Mouse (Mus musculus) lung, postnatal 0 days (tissue): Measurements from ENCODE around the gene Scimp.

ENCODE experiments used
- CTCF ChIP-seq: IDR thresholded peaks from 2 replicates; pipeline ENCODE4 v1.5.1; 2016; ENCODE audit warnings: antibody characterized with exemption, mild to moderate bottlenecking
- EP300 ChIP-seq: IDR thresholded peaks from 2 replicates; pipeline ENCODE4 v1.6.1; 2016; ENCODE audit warnings: antibody characterized with exemption, mild to moderate bottlenecking, control low read depth

DNA sequence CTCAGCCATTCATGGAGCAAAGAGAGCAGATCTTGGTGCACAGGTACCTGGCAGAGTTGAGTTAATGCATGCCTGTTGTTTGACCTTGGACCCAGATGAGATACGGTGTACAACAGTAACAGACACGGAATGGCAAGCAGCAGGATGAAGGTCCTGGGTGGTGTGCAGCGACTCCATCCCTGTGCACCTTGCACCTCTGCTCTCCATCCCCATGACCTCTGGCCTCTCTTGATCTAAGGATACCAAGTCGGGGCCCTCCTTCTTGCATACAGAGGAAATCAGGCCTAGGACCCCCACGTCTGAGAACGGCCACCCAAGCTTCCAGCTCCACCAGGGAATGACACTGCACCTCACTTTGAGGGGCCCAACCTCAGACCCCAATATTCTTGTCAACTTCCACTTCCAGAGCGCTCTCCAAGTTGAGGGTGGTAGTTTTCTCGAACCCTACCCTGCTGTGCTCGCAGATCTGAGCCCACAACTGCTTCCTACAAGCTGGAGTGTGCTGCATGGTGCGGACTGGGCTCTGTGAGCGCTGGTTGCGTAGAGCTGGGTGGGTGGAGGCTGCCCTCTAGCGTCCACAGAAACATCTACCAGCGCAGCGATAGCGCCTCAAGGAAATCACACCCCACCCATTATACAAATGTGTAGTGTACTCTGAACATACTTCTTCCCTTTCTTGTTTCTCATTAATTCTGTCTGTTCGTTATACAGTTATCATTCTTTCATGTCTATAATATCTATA, 35.4 kb downstream of the Scimp start:
- TF ChIP-seq CTCF (peak; percentile 89), EP300 (no peak)
